Mouse (Mus musculus) limb, embryonic 10.5 days (tissue): ENCODE measurements around the gene P3h4. TPM values are rescaled to one million over a fixed set of nuclear protein-coding genes. Genes with fewer than 3 reads are reported as not detected.
"Not testable (repeated sequence)": the region's sequence is repeated elsewhere in the genome, so short reads cannot be mapped to it uniquely, and the experiment has no call there.

Source experiments
- DNase-seq: peaks from one replicate; pipeline ENCODE4 v3.0.0-alpha.2; 2017; ENCODE audit warnings: low spot score
- H3K27ac ChIP-seq: fragments of 300-500 bp; sonication (generic); 2 replicates; pipeline ENCODE4 v1.5.1; 2016; ENCODE audit warnings: mild to moderate bottlenecking
- H3K27me3 ChIP-seq: fragments of 300-500 bp; sonication (generic); 2 replicates; pipeline ENCODE4 v1.6.1; 2016; ENCODE audit warnings: low read depth, mild to moderate bottlenecking; ENCODE audit not compliant: poor library complexity, severe bottlenecking
- H3K36me3 ChIP-seq: fragments of 300-500 bp; sonication (generic); 2 replicates; pipeline ENCODE4 v1.6.1; 2016; ENCODE audit warnings: mild to moderate bottlenecking, moderate library complexity
- H3K4me1 ChIP-seq: fragments of 300-500 bp; sonication (generic); 2 replicates; pipeline ENCODE4 v1.6.1; 2016
- H3K4me3 ChIP-seq: fragments of 300-500 bp; sonication (generic); 2 replicates; pipeline ENCODE4 v1.5.1; 2016; ENCODE audit warnings: mild to moderate bottlenecking, moderate library complexity
- H3K9me3 ChIP-seq: fragments of 300-500 bp; sonication (generic); replicated peaks from 2 replicates; pipeline ENCODE4 v1.6.1; 2016; ENCODE audit warnings: mild to moderate bottlenecking
- WGBS: fragments of 180-500 bp; shearing (Covaris S2); methylation state at CpG from one replicate; pipeline ENCODE4 v1.1.7; 2016; 5-methylcytosine and 5-hydroxymethylcytosine counted together
- polyA plus RNA-seq: library from polyadenylated mRNA; unstranded; fragments of >200 nt; fragmentation: Nextera tagmentation; extraction: Ambion mirVana; gene quantifications from 2 replicates; pipeline ENCODE4 v1.2.1, GENCODE M21; 2016

P3h4 gene
- polyA plus RNA-seq, 1 experiment from 2014 or later, result 45.3 TPM

DNA sequence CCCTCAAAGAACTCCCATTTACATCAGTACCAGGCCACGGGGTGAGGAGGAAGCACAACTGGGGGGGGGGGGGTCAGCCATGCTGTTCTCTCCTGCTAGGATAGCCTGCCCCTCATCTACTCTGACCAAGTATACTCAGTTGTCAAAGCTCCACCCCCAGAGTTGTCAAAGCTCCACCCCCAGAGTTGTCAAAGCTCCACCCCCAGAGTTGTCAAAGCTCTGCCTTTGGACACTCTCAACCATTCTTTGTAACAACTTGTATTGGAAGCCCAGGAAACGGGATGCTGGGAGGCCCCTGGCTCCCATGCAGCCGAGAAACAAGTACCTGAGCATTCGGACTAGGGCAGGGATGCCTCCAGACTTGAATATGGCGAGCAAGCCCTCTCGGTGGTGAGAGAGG, 32.0 kb downstream of the P3h4 start:
- Histone ChIP-seq H3K9me3 (no peaks in the 10 kb centered on the region), H3K4me3 (no peak overlapping the region), H3K36me3 (peaks cover 74% of the 10 kb centered on the region), H3K27ac (no peak overlapping the region), H3K4me1 (peaks cover 15% of the 10 kb centered on the region), H3K27me3 (no peaks in the 10 kb centered on the region)
- no peak for DNase-seq
- WGBS, result 83% methylated on average over 6 of the region's 6 CpGs

DNA sequence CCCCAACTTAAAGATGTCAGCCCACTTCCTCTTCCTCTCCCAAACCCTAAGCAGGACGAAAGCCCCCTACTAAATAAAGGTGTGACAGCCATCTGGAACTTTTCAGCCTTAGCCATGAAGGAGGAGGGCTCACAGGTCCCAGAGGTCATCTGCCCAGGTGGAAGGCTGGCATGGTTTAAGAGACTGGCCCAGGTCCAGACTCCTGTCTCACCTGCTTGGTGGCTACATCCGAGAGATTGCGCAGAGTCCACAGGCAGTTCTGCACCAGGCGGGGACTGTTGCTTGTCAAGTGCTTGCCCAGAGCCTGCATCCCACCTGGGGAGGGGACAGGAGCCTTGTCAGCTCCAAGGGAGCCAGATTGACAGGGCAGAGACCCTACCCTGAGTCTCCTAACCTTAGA, 35.3 kb downstream of the P3h4 start:
- Histone ChIP-seq H3K4me3 (no peak overlapping the region), H3K27ac (no peak overlapping the region), H3K27me3 (no peaks in the 10 kb centered on the region), H3K4me1 (peaks cover 4% of the 10 kb centered on the region; the same call in 1 of the 2 replicates), H3K36me3 (peaks cover 84% of the 10 kb centered on the region), H3K9me3 (no peaks in the 10 kb centered on the region)
- no peak for DNase-seq
- 89% methylated on average over 4 of the region's 4 CpGs for WGBS

DNA sequence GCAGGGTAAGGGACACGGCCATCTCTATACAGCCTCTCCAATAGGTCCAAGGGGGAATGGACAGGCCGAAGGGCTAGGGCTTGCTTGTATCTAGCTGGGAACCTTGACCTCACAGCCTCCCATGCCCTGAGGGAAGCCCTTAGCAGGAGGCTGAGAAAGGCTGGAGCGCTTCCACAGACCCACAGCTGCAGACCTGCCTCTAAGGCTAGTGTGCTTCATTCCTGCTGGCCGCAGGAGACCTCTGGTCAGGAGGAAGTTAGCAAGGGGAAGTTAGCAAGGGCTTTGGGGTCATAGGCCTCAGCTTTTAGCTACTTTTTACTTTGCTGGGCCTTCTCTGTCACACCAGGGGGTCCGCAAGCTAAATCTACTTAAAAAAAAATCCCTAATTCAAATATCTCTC, 36.2 kb downstream of the P3h4 start:
- DNase-seq, result no peak
- 95% methylated on average over 5 of the region's 5 CpGs for WGBS
- no peaks in the 10 kb centered on the region for H3K27me3 ChIP-seq
- no peaks in the 10 kb centered on the region for H3K9me3 ChIP-seq
- peaks cover 4% of the 10 kb centered on the region; the same call in 1 of the 2 replicates for H3K4me1 ChIP-seq
- H3K36me3 ChIP-seq, result peaks cover 81% of the 10 kb centered on the region
- H3K4me3 ChIP-seq, result no peak overlapping the region
- no peak overlapping the region for H3K27ac ChIP-seq

DNA sequence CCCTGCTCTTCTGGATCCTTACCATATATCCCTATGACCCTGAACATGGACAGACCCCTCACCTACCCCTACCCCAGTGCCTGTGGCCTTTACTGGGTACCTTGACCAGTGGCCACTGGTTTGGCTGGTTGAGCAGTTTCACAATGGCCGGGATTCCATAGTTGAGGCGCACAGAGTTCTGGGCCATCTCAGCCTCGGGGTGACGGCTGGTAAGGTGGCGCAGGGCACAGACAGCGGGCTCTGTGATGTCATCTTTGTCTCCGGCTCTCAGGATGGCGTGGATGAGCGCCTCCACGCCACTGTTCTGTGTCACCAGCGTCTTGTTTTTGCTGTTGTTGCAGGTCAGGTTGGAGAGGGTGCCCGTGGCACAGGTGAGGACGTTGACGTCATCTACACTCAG, 36.6 kb downstream of the P3h4 start:
- Histone ChIP-seq H3K9me3 (no peaks in the 10 kb centered on the region), H3K27ac (no peak overlapping the region), H3K4me3 (no peak overlapping the region), H3K27me3 (no peaks in the 10 kb centered on the region), H3K4me1 (peaks cover 4% of the 10 kb centered on the region; the same call in 1 of the 2 replicates), H3K36me3 (peaks cover 79% of the 10 kb centered on the region)
- 95% methylated on average over 14 of the region's 14 CpGs for WGBS
- no peak for DNase-seq

DNA sequence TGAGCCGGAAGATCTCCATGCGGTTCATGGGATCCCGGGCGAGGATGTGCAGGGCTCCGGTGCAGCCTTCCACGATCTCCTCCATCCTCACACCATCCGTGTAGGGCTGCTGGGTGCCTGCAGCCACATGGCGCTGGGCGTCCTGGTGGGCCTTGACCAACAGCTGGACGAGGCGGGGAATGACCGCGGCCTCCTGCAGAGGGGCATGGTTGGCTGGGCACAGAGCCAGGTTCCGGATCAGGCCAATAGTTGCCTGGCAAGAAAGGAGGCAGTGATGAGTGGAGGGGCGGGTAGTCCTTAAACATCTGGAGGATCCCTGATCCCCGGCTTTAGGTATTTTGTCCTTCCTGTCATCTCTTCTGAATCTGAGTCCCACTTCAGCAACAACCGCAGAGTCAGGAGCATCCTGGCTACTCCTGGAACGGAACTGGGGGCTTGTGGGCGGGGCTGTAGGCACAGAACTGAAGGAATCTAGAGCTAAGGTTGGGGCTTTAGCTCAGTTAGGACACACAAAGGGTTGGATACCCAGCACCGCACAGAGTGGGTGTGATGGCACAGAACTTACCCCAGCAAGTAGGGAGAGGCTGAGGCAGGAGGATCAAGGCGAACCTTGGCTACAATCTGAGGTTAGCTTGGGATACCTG, 37.8 kb downstream of the P3h4 start:
- Histone ChIP-seq H3K9me3 (no peaks in the 10 kb centered on the region), H3K4me3 (no peak overlapping the region), H3K27ac (no peak overlapping the region), H3K27me3 (no peaks in the 10 kb centered on the region), H3K36me3 (peaks cover 76% of the 10 kb centered on the region), H3K4me1 (peaks cover 13% of the 10 kb centered on the region)
- DNase-seq, result no peak
- 94% methylated on average over 21 of the region's 21 CpGs for WGBS

DNA sequence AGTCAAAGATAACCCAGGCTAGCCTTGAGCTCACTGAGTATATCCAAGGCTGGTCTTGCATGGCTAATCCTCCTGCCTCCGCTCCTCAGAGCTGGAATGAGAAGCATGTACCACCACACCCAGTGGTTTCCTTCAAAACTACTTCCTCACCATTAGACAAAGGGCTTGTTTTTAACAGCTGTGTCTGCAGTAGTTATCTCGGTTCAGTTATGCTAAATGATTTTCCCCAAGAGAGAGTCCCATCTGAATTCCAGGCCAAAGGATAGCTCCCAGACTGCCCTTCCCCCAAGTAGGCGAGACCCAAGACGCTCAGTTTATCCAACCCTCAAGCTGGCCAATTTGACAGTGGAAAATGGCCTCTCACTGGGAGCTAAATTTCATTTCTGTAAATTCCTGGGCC, 38.6 kb downstream of the P3h4 start:
- H3K4me3 ChIP-seq, result no peak overlapping the region
- peaks cover 71% of the 10 kb centered on the region for H3K36me3 ChIP-seq
- no peak for DNase-seq
- H3K4me1 ChIP-seq, result peaks cover 21% of the 10 kb centered on the region
- H3K27ac ChIP-seq, result no peak overlapping the region
- H3K27me3 ChIP-seq, result no peaks in the 10 kb centered on the region
- no peaks in the 10 kb centered on the region for H3K9me3 ChIP-seq
- 89% methylated on average over 4 of the region's 4 CpGs for WGBS

DNA sequence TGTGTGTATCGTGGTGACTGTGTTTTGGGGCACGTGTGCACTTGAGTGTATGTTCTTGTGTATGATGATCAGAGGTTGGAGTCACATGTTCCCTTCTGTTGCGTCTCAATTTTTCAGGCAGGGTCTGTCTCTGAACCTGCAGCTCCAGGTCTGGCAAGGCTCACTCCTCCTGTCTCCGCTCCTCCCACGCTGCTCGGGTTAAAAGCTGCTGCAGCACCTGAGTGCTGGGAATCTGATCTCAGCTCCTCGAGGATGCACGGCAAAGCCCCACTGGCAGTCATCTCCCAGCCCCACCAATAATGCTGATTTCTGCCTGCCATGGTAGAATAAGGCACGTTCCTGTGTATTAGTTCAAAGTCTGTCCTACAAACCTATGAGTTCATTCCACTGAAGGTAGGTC, 39.5 kb downstream of the P3h4 start:
- Histone ChIP-seq H3K36me3 (peaks cover 69% of the 10 kb centered on the region), H3K4me1 (peaks cover 27% of the 10 kb centered on the region), H3K9me3 (no peaks in the 10 kb centered on the region), H3K27me3 (no peaks in the 10 kb centered on the region), H3K27ac (no peak overlapping the region), H3K4me3 (no peak overlapping the region)
- no peak for DNase-seq
- WGBS, result 87% methylated on average over 9 of the region's 9 CpGs

DNA sequence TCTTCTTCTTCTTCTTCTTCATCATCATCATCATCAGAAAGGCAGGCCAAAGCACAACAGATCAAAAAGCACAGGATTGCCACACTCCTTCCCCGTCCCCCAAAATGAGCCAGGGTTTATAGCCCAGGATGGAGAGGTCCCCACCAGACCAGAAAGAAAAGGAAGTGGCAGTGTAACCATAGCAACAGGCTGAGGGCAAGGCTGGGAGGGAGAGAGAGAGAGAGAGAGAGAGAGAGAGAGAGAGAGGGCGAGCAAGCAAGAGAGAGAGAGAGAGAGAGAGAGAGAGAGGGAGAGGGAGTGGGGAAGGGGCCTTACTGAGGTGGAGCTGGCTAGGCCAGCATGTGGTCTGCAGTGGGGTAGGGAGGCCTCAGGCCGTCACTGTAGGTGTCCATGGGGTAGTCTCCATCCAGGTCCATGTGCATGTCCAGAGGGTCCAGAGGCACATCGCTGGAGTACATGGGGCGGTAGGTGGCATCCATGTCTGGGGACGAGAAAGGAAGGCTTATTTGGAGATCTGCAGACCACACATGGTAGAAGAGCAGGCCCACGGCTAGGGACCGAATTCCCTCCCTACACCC, 42.6 kb downstream of the P3h4 start:
- Histone ChIP-seq H3K4me3 (no peak overlapping the region), H3K36me3 (peaks cover 47% of the 10 kb centered on the region), H3K27ac (peak overlapping the region; percentile 5; the same call in 1 of the 2 replicates), H3K4me1 (peaks cover 39% of the 10 kb centered on the region), H3K27me3 (no peaks in the 10 kb centered on the region), H3K9me3 (no peaks in the 10 kb centered on the region)
- 76% methylated on average over 8 of the region's 8 CpGs for WGBS
- DNase-seq, result no peak

DNA sequence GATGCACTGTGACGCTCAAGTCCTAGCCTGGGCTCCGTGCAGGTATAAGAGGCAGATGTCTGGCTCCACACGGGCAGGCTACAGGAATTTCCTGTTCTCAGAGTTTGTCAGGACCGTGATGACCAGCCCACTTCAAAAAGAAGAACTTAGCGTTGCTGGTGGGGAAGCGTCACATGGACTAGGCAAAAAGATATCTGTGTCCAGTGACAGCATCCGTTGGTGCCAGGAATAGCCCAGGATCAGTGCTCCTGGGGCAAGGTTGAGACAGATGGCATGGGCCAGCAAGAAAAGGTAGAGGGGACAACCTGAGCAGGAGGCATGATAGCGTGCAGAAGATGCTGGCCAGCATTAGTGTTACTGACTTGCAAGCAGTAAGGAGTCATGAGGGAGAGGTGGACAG, 44.8 kb downstream of the P3h4 start:
- Histone ChIP-seq H3K4me1 (peaks cover 35% of the 10 kb centered on the region), H3K27me3 (no peaks in the 10 kb centered on the region), H3K36me3 (peaks cover 29% of the 10 kb centered on the region), H3K27ac (no peak overlapping the region), H3K9me3 (no peaks in the 10 kb centered on the region), H3K4me3 (no peak overlapping the region)
- DNase-seq, result no peak
- WGBS, result 76% methylated on average over 8 of the region's 8 CpGs

DNA sequence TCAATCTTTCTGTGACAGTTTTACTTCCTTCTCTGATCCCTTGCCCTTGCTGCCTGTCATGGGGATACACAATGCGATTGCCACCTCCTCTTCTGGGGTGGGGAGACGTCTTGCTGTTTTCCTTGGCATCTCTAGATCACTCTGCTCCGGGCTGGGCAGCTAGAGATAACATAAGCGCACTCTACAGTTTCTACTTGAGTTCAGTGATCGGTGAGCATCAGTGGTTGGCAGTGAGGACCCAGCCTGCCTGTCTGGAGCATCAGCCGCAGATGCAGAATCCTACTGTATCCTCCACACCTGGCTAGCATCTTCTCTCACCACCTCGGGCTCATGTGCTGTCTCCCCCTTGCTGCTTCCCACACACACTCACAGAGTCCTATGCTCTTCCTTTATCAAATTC, 45.5 kb downstream of the P3h4 start:
- H3K27me3 ChIP-seq, result peaks cover 2% of the 10 kb centered on the region

DNA sequence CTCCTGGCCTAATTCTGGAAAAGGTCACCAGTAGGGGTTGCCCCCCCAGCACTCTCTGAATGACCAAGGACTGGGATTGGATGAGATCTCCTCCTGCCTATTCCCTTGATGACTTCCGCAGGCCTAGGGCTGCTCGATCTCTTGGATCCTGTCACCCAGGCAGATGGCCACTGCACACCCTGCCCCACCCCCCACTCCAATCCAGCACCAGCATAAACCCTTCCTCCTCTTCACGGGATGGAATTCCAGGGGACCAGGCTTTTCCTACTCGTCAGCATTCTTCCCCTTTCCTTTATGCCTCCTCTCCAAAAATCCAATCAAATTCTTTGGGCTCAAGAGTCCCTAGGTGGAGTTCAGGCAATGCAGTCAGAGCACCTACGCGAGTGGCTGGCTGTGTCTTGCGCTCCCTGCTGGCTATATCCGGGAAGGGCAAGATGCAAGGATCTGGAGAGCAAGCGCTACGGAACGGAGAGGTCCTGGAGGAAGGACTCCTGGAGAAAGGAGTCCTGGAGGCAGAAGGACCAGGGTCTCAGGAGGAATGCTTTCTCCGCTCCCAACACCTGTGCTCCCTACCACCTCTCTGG, 51.6 kb downstream of the P3h4 start:
- H3K27ac ChIP-seq, result no peak overlapping the region
- no peaks in the 10 kb centered on the region for H3K36me3 ChIP-seq
- DNase-seq, result peak; percentile 78
- WGBS, result 22% methylated on average over 12 of the region's 12 CpGs
- peaks cover 12% of the 10 kb centered on the region for H3K4me1 ChIP-seq
- no peak overlapping the region for H3K4me3 ChIP-seq
- no peaks in the 10 kb centered on the region for H3K9me3 ChIP-seq
- peaks cover 42% of the 10 kb centered on the region for H3K27me3 ChIP-seq

More for the DNA sequence above, 45.5 kb downstream of the P3h4 start:
- H3K9me3 ChIP-seq, result no peaks in the 10 kb centered on the region
- peaks cover 26% of the 10 kb centered on the region for H3K36me3 ChIP-seq
- peaks cover 36% of the 10 kb centered on the region for H3K4me1 ChIP-seq
- no peak overlapping the region for H3K27ac ChIP-seq
- no peak for DNase-seq
- 66% methylated on average over 7 of the region's 7 CpGs for WGBS
- H3K4me3 ChIP-seq, result no peak overlapping the region

DNA sequence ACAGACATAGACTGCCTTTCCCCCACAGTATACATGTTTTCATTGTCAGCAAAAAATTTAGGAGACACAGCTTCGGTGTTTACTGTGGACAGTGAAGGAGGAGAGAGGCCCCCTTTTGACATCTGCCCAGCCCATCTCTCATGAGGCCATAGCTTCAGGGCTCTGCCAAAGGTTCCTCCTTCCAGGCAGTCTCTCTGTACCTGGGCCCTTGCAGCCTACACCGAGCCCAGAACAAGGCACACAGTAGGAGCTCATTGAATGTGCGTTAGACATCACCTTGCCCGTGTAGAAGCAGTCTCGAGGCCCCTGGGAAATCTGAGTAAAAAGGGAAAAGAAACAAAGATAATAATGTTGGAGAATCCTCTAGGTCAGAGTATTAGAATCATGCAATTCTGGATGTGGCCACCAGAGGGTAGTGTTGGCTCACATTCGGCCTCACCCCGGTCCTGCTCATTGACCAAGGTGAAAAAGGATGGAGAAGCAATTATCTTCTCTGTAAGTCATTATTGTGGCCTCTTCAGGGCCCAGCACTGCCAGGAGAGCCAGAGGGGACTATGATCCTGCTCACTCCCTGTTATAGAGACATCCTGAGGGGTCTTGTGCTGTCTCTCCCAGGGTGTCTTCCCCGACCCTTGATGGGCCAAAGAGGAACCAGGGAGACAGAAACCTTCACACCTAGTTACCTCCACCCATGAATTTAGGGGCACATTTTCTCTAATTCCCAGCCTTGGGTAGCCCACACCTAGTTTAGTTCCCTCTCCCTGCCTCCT, 52.2 kb downstream of the P3h4 start:
- peak; percentile 86 for DNase-seq
- 16% methylated on average over 8 of the region's 8 CpGs for WGBS
- peaks cover 49% of the 10 kb centered on the region for H3K27me3 ChIP-seq
- no peaks in the 10 kb centered on the region for H3K36me3 ChIP-seq
- no peaks in the 10 kb centered on the region for H3K9me3 ChIP-seq
- H3K27ac ChIP-seq, result no peak overlapping the region
- peaks cover 12% of the 10 kb centered on the region for H3K4me1 ChIP-seq
- H3K4me3 ChIP-seq, result no peak overlapping the region

DNA sequence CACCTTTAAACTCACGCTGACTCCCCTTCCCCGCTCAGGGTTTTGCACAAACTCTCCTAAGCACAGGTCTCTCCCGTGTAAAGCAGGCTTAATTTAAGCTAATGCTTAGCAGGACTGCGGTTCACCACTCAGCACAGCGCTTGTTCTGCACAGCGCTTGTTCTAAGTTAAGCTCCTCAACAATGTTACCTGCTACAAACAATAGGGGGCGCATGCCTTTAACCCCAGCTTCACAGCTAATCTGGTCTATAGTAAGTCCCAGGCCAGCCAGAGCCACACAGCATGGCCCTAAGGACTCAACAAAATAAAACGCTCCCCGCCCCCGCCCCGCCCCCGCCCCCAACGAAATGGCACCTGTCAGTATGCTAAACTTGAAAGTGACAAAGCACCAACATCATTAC, 53.6 kb downstream of the P3h4 start:
- H3K4me3 ChIP-seq, result not testable (repeated sequence)
- H3K27me3 ChIP-seq, result peaks cover 63% of the 10 kb centered on the region
- WGBS, result no CpG with 5 or more reads among the region's 13 CpGs

More for the DNA sequence above, 53.6 kb downstream of the P3h4 start:
- DNase-seq, H3K36me3 ChIP-seq, H3K27ac ChIP-seq, H3K9me3 ChIP-seq: not testable (repeated sequence)
- peaks cover 16% of the 10 kb centered on the region for H3K4me1 ChIP-seq
